Mouse (Mus musculus) hindbrain, embryonic 12.5 days (tissue): ENCODE data around the gene Zswim7. TPM values are rescaled to one million over a fixed set of nuclear protein-coding genes. Genes with fewer than 3 reads are reported as not detected.

Experiments used
- ATAC-seq: fragments of 200-750 bp; cut with Nextera tagmentation; 2 replicates; pipeline ENCODE4 v1.8.0; 2017; ENCODE audit warnings: moderate TSS enrichment; ENCODE audit not compliant: low FRiP score
- H3K27ac ChIP-seq: fragments of 300-500 bp; sonication (generic); 2 replicates; pipeline ENCODE4 v1.5.1; 2016; ENCODE audit warnings: mild to moderate bottlenecking
- H3K27me3 ChIP-seq: fragments of 300-500 bp; sonication (generic); 2 replicates; pipeline ENCODE4 v1.6.1; 2016; ENCODE audit warnings: mild to moderate bottlenecking
- H3K36me3 ChIP-seq: fragments of 300-500 bp; sonication (generic); 2 replicates; pipeline ENCODE4 v1.6.1; 2016; ENCODE audit warnings: mild to moderate bottlenecking
- H3K4me1 ChIP-seq: fragments of 300-500 bp; sonication (generic); 2 replicates; pipeline ENCODE4 v1.6.1; 2016
- H3K4me2 ChIP-seq: fragments of 300-500 bp; sonication (generic); replicated peaks from 2 replicates; pipeline ENCODE4 v1.6.1; 2016; ENCODE audit warnings: mild to moderate bottlenecking
- H3K4me3 ChIP-seq: fragments of 300-500 bp; sonication (generic); 2 replicates; pipeline ENCODE4 v1.5.1; 2016; ENCODE audit warnings: mild to moderate bottlenecking
- H3K9ac ChIP-seq: fragments of 300-500 bp; sonication (generic); 2 replicates; pipeline ENCODE4 v1.6.1; 2016; ENCODE audit warnings: mild to moderate bottlenecking, moderate library complexity
- H3K9me3 ChIP-seq: fragments of 300-500 bp; sonication (generic); replicated peaks from 2 replicates; pipeline ENCODE4 v1.6.1; 2016; ENCODE audit warnings: mild to moderate bottlenecking
- WGBS: fragments of 180-500 bp; shearing (Covaris S2); methylation state at CpG from one replicate; pipeline ENCODE4 v1.1.7; 2016; 5-methylcytosine and 5-hydroxymethylcytosine counted together
- polyA plus RNA-seq: library from polyadenylated mRNA; unstranded; fragments of >200 nt; fragmentation: Nextera tagmentation; extraction: Ambion mirVana; gene quantifications from 2 replicates; pipeline ENCODE4 v1.2.1, GENCODE M21; 2016

Zswim7 gene
- polyA plus RNA-seq, 1 experiment from 2014 or later, result 17.1 TPM

DNA sequence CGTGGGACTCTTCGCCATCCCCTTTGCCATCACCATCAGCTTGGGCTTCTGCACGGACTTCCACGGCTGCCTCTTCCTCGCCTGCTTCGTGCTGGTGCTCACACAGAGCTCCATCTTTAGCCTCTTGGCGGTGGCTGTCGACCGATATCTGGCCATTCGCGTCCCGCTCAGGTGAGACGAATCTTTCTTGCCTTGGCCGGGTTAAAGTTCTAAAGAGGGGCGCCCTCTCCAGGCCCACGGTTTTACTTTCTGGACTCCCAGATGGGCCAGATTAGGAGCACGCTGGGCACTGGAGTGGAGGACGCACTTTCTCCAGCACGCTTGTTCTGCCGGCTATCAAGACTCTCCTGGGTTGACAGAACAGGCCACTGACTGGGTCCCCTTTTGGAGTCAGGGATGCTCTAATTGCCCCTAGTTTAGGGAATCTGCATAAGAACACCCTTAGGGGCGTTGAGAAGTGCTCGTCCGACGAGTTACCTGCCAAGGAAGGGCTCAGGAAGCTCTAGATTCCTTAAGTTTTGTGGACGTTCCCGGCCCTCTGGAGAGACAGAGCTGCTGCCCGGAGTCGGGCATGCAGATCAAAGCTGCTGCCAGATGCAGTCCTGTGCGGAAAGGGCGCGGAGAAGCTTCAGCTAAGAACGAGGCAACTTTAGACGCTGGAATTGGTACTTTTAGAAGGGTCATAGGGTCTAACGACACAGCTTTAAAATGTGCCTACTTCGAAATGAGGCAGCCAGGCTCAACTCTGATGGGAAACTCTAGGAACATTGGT lies 31.7 kb downstream of the Zswim7 start:
- Histone ChIP-seq H3K27ac (no peak overlapping the region), H3K9ac (peak overlapping the region; percentile 59), H3K36me3 (no peaks in the 10 kb centered on the region), H3K27me3 (peaks cover 39% of the 10 kb centered on the region), H3K4me2 (peak overlapping the region; percentile 99), H3K4me1 (peaks cover 24% of the 10 kb centered on the region), H3K4me3 (peak overlapping the region; percentile 65), H3K9me3 (no peaks in the 10 kb centered on the region; the same call in 1 of the 2 replicates)
- peak; percentile 48 for ATAC-seq
- 3% methylated on average over 35 of the region's 35 CpGs for WGBS

DNA sequence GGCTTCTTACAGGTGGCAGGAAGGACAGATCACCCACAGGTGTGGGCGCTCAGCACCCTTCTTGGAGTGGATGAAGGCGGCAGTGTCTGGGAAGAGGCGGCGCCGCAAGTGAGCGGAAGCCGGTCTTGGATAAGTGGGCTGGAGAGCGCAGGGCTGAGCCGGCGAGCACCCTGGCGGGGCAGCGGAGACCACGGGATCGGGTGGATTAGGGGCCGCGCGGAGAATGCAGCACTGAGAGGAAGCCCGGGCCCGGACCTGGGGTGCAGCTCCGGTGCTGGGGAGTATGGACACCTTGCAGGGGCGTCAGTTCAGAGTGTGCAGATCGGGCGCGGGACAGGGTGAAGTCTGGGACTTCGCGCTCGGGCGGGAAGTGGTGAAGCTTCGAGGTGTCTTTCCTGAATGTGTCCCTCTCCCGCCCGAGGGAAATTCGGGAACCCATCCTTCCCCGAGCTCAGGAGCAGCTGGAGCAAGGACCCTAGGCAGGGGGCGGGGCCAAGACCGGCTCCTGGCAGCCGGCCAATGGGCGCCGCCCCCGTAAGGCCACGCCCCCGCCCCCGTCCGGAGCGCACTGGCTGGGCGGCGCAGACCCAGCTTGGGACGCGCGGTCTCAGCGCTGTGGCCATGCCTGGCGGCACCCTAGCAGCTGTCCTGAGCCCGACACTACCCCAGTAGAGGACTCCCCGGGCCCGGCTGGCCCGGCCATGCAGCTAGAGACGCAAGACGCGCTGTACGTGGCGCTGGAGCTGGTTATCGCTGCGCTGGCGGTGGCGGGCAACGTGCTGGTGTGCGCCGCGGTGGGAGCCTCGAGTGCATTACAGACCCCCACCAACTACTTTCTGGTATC lies 32.6 kb downstream of the Zswim7 start, which contains the start of gene Adora2b:
Adora2b (plus strand) TSS at position 584 of the 844 bp plus-strand sequence.
- no peaks in the 10 kb centered on the region; the same call in 1 of the 2 replicates for H3K9me3 ChIP-seq
- peak within 1 kb of the TSS; percentile 65 for H3K4me3 ChIP-seq
- H3K27ac ChIP-seq, result no peak within 1 kb of the TSS
- peaks cover 24% of the 10 kb centered on the region for H3K4me1 ChIP-seq
- peaks cover 39% of the 10 kb centered on the region for H3K27me3 ChIP-seq
- peak within 1 kb of the TSS; percentile 59 for H3K9ac ChIP-seq
- peak; percentile 94 for ATAC-seq
- 1% methylated on average over 69 of the region's 69 CpGs for WGBS
- H3K4me2 ChIP-seq, result peak within 1 kb of the TSS; percentile 99
- no peaks in the 10 kb centered on the region for H3K36me3 ChIP-seq

DNA sequence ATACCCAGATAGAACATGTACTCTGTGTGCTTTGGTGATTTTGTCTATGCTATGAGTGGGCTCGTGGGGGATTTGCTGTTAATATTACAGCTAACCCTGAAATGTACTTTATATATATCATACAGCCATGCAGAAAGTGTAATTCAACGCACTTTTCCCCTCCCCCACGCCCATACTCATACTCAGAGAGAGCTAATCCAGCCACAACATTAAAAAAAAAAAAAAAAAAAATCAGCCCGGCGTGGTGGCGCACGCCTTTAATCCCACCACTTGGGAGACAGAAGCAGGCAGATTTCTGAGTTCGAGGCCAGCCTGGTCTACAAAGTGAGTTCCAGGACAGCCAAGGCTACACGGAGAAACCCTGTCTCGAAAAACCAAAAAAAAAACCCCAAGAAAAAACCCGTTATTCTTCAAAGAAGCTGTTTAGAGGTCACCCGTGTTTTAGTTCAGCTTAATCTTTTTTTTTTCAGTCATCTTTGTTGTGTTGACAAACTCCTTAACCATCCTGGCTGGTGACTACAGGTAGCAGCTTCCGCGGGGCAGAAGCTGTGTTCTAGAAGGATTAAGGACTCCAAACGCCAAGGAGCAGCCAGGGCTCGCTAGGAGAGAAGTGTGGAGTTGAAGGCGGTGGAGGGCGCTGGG lies 33.3 kb downstream of the Zswim7 start:
- 41% methylated on average over 18 of the region's 18 CpGs for WGBS
- peaks cover 24% of the 10 kb centered on the region for H3K4me1 ChIP-seq
- peaks cover 39% of the 10 kb centered on the region for H3K27me3 ChIP-seq

DNA sequence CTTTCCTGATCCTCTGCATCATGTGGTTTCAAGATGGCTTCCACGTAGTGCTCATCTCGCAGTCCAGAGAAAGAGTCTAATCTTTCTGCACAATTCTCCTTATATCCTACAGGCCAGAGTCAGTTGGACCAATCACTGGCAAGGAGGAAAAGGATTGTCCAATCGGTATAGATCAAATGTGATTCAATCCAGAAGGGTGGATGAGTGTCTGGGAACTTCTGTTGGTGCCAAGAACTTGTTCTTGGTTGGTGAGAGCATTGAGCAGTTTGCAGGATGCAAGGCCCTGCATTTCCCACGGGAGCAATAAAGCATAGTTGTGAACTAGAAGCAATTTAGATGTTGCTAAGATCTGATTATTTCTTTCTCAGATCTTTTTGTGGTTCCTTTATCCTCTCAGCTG lies 36.7 kb downstream of the Zswim7 start:
- Histone ChIP-seq H3K27ac (no peak overlapping the region), H3K4me1 (peaks cover 7% of the 10 kb centered on the region; the same call in 1 of the 2 replicates), H3K4me2 (no peak overlapping the region), H3K9ac (no peak overlapping the region), H3K27me3 (peaks cover 18% of the 10 kb centered on the region), H3K4me3 (no peak overlapping the region), H3K9me3 (no peaks in the 10 kb centered on the region; the same call in 1 of the 2 replicates), H3K36me3 (no peaks in the 10 kb centered on the region)
- 93% methylated on average over 4 of the region's 4 CpGs for whole genome bisulfite sequencing
- no peak for ATAC-seq

More for the DNA sequence above, 33.3 kb downstream of the Zswim7 start:
- Histone ChIP-seq H3K9me3 (no peaks in the 10 kb centered on the region; the same call in 1 of the 2 replicates), H3K27ac (no peak overlapping the region), H3K4me3 (peak overlapping the region; percentile 65), H3K36me3 (no peaks in the 10 kb centered on the region), H3K9ac (peak overlapping the region; percentile 59), H3K4me2 (peak overlapping the region; percentile 99)
- ATAC-seq, result no peak; the same call in 1 of the 2 replicates

DNA sequence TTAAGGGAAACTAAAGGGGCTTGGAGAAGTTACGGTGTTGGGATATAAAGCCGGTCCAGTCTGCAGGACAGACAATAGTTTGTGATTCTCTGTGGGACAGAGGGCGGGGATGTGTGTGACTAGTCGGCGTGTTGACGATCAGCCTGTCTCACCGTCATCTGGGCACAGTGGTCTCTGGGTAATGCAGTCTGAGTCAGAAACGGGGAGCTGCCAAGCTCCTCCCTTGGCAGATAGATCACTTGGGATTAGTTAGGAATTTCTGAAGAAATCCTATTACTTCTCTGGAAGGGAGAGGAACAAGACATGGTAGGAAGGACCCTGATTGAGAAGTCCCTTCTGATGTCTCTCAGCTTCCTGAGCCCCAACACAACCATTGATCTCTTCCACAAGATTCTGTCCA lies 37.3 kb downstream of the Zswim7 start:
- Histone ChIP-seq H3K9ac (no peak overlapping the region), H3K9me3 (no peaks in the 10 kb centered on the region; the same call in 1 of the 2 replicates), H3K4me3 (no peak overlapping the region), H3K27me3 (peaks cover 12% of the 10 kb centered on the region), H3K4me1 (0 out of 2 replicates have a peak, but pooled peaks cover 5% of the 10 kb centered on the region), H3K36me3 (no peaks in the 10 kb centered on the region), H3K4me2 (no peak overlapping the region), H3K27ac (no peak overlapping the region)
- no peak for ATAC-seq
- 88% methylated on average over 8 of the region's 8 CpGs for WGBS

DNA sequence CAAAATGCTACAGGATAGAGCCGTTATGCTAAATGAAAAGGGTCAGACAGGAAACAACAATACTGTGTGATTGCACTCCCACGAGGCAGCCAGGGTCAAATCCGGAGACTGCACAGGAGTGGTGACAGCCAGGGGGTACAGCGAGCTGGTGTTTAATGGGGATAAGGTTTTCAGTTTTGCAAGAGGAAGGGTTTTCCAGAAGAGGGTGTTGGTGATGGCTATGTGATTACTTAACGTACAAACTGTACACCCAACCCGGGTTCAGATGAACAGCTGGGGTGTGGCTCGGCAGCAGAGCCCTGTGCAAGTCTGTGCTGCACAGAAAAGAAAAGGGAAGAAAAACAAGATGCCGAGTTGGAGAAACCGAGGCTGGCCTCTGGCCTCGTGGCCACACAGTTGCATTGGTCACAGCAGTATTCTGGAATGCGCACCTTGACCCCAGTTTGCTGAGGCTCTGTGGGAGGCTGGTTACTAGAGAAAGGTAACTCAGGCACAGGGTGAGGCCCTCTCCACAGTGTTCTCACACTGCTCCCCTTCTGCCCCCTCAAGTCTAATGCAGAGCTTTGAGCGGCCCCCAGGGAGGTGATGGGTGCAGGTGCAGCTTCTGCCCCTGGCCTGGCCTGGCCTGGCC lies 40.4 kb downstream of the Zswim7 start:
- H3K9me3 ChIP-seq, result no peaks in the 10 kb centered on the region; the same call in 1 of the 2 replicates
- no peak overlapping the region for H3K9ac ChIP-seq
- H3K27me3 ChIP-seq, result no peaks in the 10 kb centered on the region
- H3K4me2 ChIP-seq, result no peak overlapping the region
- no peak overlapping the region for H3K27ac ChIP-seq
- no peak for ATAC-seq
- no peak overlapping the region for H3K4me3 ChIP-seq
- H3K36me3 ChIP-seq, result no peaks in the 10 kb centered on the region
- H3K4me1 ChIP-seq, result no peaks in the 10 kb centered on the region
- WGBS, result 73% methylated on average over 12 of the region's 12 CpGs

DNA sequence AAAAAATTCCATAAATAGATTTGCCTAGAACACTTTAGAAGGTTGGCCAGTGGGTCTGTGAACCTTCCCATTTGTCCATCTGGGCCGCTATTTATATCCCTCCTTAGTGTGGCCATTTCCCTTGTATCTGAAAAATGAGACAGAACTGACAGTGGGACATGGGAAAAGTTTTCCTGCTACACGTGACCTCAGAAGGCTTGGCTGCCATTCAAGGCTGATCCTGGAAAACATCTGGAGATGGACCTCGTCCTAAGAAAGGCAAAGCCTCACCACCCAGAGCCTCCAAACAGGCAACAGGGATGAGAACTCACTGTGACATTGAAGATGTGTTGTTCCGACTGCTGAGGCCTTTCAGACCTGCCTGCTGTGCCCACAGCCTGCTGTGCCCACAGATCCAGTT lies 56.4 kb downstream of the Zswim7 start:
- Histone ChIP-seq H3K36me3 (no peaks in the 10 kb centered on the region), H3K4me1 (no peaks in the 10 kb centered on the region), H3K4me2 (no peak overlapping the region), H3K27me3 (no peaks in the 10 kb centered on the region), H3K27ac (no peak overlapping the region), H3K9ac (no peak overlapping the region), H3K4me3 (no peak overlapping the region), H3K9me3 (no peaks in the 10 kb centered on the region)
- 78% methylated on average over 4 of the region's 4 CpGs for WGBS
- no peak for ATAC-seq

DNA sequence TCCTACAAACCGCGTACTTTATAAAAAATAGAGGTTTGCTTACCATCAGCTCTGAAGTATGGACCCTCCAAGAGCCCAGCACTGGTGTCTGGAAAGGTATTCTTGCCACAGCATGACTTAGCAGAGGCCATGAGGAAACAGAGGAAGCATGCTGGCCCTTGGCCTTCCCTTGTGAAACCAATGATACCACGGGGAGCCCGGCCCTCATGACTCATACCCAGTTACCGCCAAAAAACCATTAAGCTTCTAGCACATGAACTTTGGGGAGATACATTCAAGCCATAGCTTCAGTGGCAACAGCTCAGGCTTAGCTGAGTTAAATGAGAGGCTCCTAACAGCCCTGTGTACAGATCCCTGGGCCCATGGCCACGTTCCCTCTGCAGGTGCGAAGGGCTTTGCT lies 57.2 kb downstream of the Zswim7 start:
- no peak overlapping the region for H3K4me2 ChIP-seq
- no peaks in the 10 kb centered on the region for H3K27me3 ChIP-seq
- no peaks in the 10 kb centered on the region for H3K9me3 ChIP-seq
- no peak overlapping the region for H3K4me3 ChIP-seq
- ATAC-seq, result no peak
- no peak overlapping the region for H3K9ac ChIP-seq
- WGBS, result 95% methylated on average over 7 of the region's 7 CpGs
- H3K4me1 ChIP-seq, result no peaks in the 10 kb centered on the region
- 0 out of 2 replicates have a peak, but pooled peaks cover 4% of the 10 kb centered on the region for H3K36me3 ChIP-seq
- no peak overlapping the region for H3K27ac ChIP-seq

DNA sequence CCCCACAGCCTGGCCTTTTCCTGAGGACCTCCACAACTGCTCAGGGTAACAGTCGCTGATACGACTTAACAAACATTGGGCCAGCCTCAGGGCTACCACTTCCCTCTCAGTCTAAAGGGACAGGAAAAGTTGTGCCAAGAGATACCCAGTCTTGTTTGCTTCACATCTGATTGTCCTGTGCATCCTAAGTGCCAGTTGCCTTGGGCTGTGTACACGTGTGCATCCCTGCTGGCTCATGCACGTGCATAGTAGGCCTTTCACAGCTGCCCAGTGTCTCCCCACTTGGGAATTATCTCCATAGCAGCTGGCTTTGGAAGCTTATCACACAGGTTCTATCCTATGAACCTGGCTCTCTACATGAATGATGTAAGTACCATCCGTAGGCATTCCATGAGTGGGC lies 57.8 kb downstream of the Zswim7 start:
- 0 out of 2 replicates have a peak, but pooled peaks cover 4% of the 10 kb centered on the region for H3K36me3 ChIP-seq
- no peak for ATAC-seq
- 86% methylated on average over 5 of the region's 5 CpGs for WGBS
- H3K9ac ChIP-seq, result no peak overlapping the region
- no peak overlapping the region for H3K27ac ChIP-seq
- no peak overlapping the region for H3K4me3 ChIP-seq
- no peaks in the 10 kb centered on the region for H3K27me3 ChIP-seq
- H3K4me1 ChIP-seq, result no peaks in the 10 kb centered on the region
- H3K4me2 ChIP-seq, result no peak overlapping the region
- no peaks in the 10 kb centered on the region for H3K9me3 ChIP-seq

DNA sequence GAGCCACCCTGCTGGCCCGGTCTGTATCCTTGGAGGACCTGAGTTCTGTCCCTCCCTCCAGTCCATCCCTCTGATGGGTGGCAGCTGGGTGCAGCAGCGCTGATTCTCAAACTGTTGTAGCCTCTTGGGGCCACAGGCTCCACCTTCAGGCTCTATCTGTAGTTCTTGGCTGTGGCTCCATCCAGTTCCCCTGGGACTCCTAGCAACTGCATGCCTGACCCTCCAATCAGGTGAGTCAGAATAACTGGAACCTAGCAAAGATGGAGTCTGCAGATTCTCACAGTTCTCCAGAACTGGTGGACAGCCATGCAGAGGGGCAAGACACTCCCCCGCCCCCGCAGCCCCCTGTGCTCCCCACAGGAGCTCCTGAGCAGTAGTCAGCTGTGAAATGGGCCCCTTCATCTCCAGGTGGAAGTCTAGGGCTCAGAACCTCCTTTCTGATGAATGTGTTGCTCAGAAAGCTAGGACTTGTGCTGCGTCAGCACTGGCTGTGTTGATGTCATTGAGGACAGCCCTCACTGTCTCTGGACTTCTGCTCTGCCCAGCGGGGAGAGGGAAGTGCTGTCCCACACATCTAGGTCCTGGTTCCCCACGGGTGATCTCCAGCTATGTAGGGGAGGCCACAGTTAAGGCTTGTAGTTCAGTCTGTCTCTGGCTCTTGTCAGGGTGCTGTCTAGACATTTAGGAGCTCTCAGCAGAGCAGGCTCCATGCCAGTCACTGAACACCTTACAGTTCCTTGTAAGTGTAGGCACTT lies 60.2 kb downstream of the Zswim7 start:
- Histone ChIP-seq H3K4me2 (no peak overlapping the region), H3K9me3 (no peaks in the 10 kb centered on the region), H3K4me1 (no peaks in the 10 kb centered on the region), H3K4me3 (no peak overlapping the region), H3K27ac (no peak overlapping the region), H3K9ac (no peak overlapping the region), H3K27me3 (no peaks in the 10 kb centered on the region), H3K36me3 (0 out of 2 replicates have a peak, but pooled peaks cover 4% of the 10 kb centered on the region)
- no peak for ATAC-seq
- 81% methylated on average over 7 of the region's 7 CpGs for WGBS

DNA sequence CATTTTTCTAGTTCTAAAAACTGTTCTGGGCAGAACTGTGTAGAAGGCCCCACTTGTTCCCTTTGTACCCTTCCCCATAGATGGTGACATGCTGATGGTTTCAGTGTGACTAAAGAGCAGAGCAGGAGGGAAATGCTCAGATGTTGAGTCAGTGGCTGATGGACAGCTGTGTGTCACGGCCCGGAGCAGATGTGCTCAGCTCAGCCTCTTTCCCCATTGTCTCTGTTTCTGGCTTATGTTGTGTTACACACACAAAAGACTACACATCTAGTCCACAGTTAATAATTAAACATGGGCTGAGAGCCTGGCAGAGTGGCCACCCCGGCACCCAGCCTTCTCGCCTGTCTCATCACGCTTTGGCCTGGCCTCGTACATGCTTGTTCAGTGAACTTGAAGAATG lies 63.4 kb downstream of the Zswim7 start:
- no peak for ATAC-seq
- no peak overlapping the region for H3K4me2 ChIP-seq
- no peak overlapping the region for H3K4me3 ChIP-seq
- H3K4me1 ChIP-seq, result no peaks in the 10 kb centered on the region
- H3K9me3 ChIP-seq, result no peaks in the 10 kb centered on the region
- H3K27ac ChIP-seq, result no peak overlapping the region
- H3K36me3 ChIP-seq, result 0 out of 2 replicates have a peak, but pooled peaks cover 4% of the 10 kb centered on the region
- no peak overlapping the region for H3K9ac ChIP-seq
- 70% methylated on average over 6 of the region's 6 CpGs for WGBS
- no peaks in the 10 kb centered on the region for H3K27me3 ChIP-seq
